9 mouse cellular contexts compared by ENCODE assay signal in genomic region chr19:4644271-4644670, GRCm38 (mm10). TPM values are rescaled to one million over a fixed set of nuclear protein-coding genes. Genes with fewer than 3 reads are reported as not detected.
DNase-seq lines count a peak whose midpoint lies in the region; ATAC-seq and TF ChIP-seq lines count a peak whose summit lies in the region.
"Had no signal": no experiment of that assay in that cellular context is flagged by ENCODE, and none has a peak within 500 bp of the region (broad histone marks: within the 10 kb centered on the region; RNA-seq: fewer than 3 reads in every experiment).

No protein-coding gene starts in this region.

- TF ChIP-seq EP300 in liver, embryonic 14.5 days (IDR thresholded peaks at IDR 0.05; ENCODE audit: low read depth) = no peak

- TF ChIP-seq POLR2A in brain, embryonic 14.5 days (IDR thresholded peaks at IDR 0.05; ENCODE audit: borderline replicate concordance, extremely low read depth, insufficient read depth, insufficient read length, poor library complexity, severe bottlenecking) = no peak

- no peaks in the 10 kb centered on the region for H3K9me3 ChIP-seq in midbrain, embryonic 12.5 days
- no peaks in the 10 kb centered on the region for H3K9me3 ChIP-seq in midbrain, embryonic 13.5 days
- no peaks in the 10 kb centered on the region for H3K9me3 ChIP-seq in liver, embryonic 14.5 days (ENCODE audit: control insufficient read depth, low read length)
- H3K9me3 ChIP-seq: embryonic facial prominence, embryonic 12.5 days had no signal

- ATAC-seq in midbrain, embryonic 12.5 days (ENCODE audit: low FRiP score, low read depth) = no peak
- no peak for ATAC-seq in midbrain, embryonic 13.5 days
- no peak for ATAC-seq in liver, embryonic 14.5 days (ENCODE audit: insufficient read depth)
- ATAC-seq in megakaryocyte progenitor cell, adult 5-6 weeks (replicated peaks; ENCODE audit: poor library complexity) = no peak

- no peaks in the 10 kb centered on the region for H3K36me3 ChIP-seq in midbrain, embryonic 12.5 days
- no peaks in the 10 kb centered on the region for H3K36me3 ChIP-seq in midbrain, embryonic 13.5 days
- no peaks in the 10 kb centered on the region for H3K36me3 ChIP-seq in liver, embryonic 14.5 days (replicated peaks; ENCODE audit: control insufficient read depth, insufficient read depth, low read depth)
- H3K36me3 ChIP-seq: embryonic facial prominence, embryonic 12.5 days had no signal

- no peak overlapping the region for H3K27ac ChIP-seq in midbrain, embryonic 12.5 days (replicated peaks)
- no peak overlapping the region for H3K27ac ChIP-seq in midbrain, embryonic 13.5 days
- H3K27ac ChIP-seq in liver, embryonic 14.5 days = no peak overlapping the region
- H3K27ac ChIP-seq: embryonic facial prominence, embryonic 12.5 days had no signal

- H3K4me1 ChIP-seq in midbrain, embryonic 12.5 days = no peaks in the 10 kb centered on the region
- no peaks in the 10 kb centered on the region for H3K4me1 ChIP-seq in midbrain, embryonic 13.5 days (replicated peaks)
- no peaks in the 10 kb centered on the region for H3K4me1 ChIP-seq in liver, embryonic 14.5 days (replicated peaks; ENCODE audit: control insufficient read depth in 2 of 2, insufficient read depth in 2 of 2, low read length in 1 of 2)
- H3K4me1 ChIP-seq: embryonic facial prominence, embryonic 12.5 days had no signal

- intact Hi-C loops in heart, postnatal 14 days (cut with DNase I) = no loop called here

- 0 out of 2 replicates have a peak overlapping the region, but pooled peaks have one; percentile 15 for H3K9ac ChIP-seq in midbrain, embryonic 12.5 days (replicated peaks)
- no peak overlapping the region for H3K9ac ChIP-seq in midbrain, embryonic 13.5 days (replicated peaks)
- no peak overlapping the region for H3K9ac ChIP-seq in liver, embryonic 14.5 days (replicated peaks)
- H3K9ac ChIP-seq: embryonic facial prominence, embryonic 12.5 days had no signal

- 49% methylated on average over 10 of the region's 10 CpGs for WGBS in midbrain, embryonic 12.5 days
- 38% methylated on average over 10 of the region's 10 CpGs for WGBS in midbrain, embryonic 13.5 days
- WGBS in liver, embryonic 14.5 days (ENCODE audit: insufficient replicate concordance) = 39% methylated on average over 10 of the region's 10 CpGs

- TF ChIP-seq CTCF in brain, embryonic 14.5 days (IDR thresholded peaks at IDR 0.05; ENCODE audit: borderline replicate concordance, extremely low read depth, insufficient read depth, insufficient read length) = peak; percentile 48; the same call in 1 of the 2 replicates
- TF ChIP-seq CTCF in liver, embryonic 14.5 days (IDR thresholded peaks at IDR 0.05; ENCODE audit: low read depth) = peak; percentile 51

- DNase-seq in brain, embryonic 14.5 days (ENCODE audit: low read depth) = peak; percentile 71
- peak; percentile 73 to 88 for DNase-seq in frontal cortex, postnatal 36 days (ENCODE audit: low spot score in 2 of 2)
- DNase-seq in liver, embryonic 14.5 days (ENCODE audit: low read depth in 3 of 3, low spot score in 3 of 3) = no peak
- no peak for DNase-seq in gastrocnemius, adult 8-10 months (ENCODE audit: low spot score in 2 of 2)
- DNase-seq in heart, postnatal 14 days = no peak

- no peaks in the 10 kb centered on the region for H3K27me3 ChIP-seq in midbrain, embryonic 12.5 days
- 0 out of 2 replicates have a peak, but pooled peaks cover 3% of the 10 kb centered on the region for H3K27me3 ChIP-seq in midbrain, embryonic 13.5 days
- no peaks in the 10 kb centered on the region for H3K27me3 ChIP-seq in liver, embryonic 14.5 days (ENCODE audit: control insufficient read depth, insufficient read depth, low read length)
- H3K27me3 ChIP-seq: embryonic facial prominence, embryonic 12.5 days had no signal

- no peak overlapping the region for H3K4me2 ChIP-seq in midbrain, embryonic 12.5 days (replicated peaks)
- no peak overlapping the region for H3K4me2 ChIP-seq in midbrain, embryonic 13.5 days (replicated peaks)
- no peak overlapping the region for H3K4me2 ChIP-seq in liver, embryonic 14.5 days (ENCODE audit: low read depth)
- H3K4me2 ChIP-seq: embryonic facial prominence, embryonic 12.5 days had no signal

- no peak overlapping the region for H3K4me3 ChIP-seq in midbrain, embryonic 12.5 days
- no peak overlapping the region for H3K4me3 ChIP-seq in midbrain, embryonic 13.5 days (replicated peaks)
- H3K4me3 ChIP-seq in liver, embryonic 14.5 days (ENCODE audit: insufficient read depth in 1 of 2, low read depth in 2 of 2, low read length in 2 of 2) = no peak overlapping the region
- H3K4me3 ChIP-seq: embryonic facial prominence, embryonic 12.5 days had no signal

RNA-seq across cellular contexts. Expression of gene Rce1, which starts 18.8 kb away (rescaled TPM):
- 57.2 and 59.8 TPM in 2 replicates for polyA plus RNA-seq in midbrain, embryonic 12.5 days (2016; fragmentation: Nextera tagmentation; extraction: Ambion mirVana)
- 56.8 and 59.9 TPM in 2 replicates for polyA plus RNA-seq in midbrain, embryonic 13.5 days (2015; fragmentation: Nextera tagmentation; extraction: Ambion mirVana)
- 65.2 and 115 TPM in 2 replicates for polyA plus RNA-seq in brain, embryonic 14.5 days (2012; rRNA removed)
- 20.0 and 26.7 TPM in 2 replicates for polyA plus RNA-seq in liver, embryonic 14.5 days (2012; rRNA removed)
- 23.6 and 25.2 TPM in 2 replicates for polyA plus RNA-seq in liver, embryonic 14.5 days (2014; fragmentation: Nextera tagmentation; extraction: Ambion mirVana)
- 25.7 and 26.5 TPM in 2 replicates for total RNA-seq in megakaryocyte progenitor cell, adult 5-6 weeks (2015)
- 14.0 and 24.6 TPM in 2 replicates for total RNA-seq in megakaryocyte progenitor cell, adult 5-6 weeks (2017)
- 1 to 10 TPM; 3.2 to 7.5 (median 4.0) TPM for total RNA-seq in gastrocnemius, adult 8-10 months (2022)
- 10 to 100 TPM; 10.6 to 12.4 TPM for total RNA-seq in heart, postnatal 14 days (2021)

RNA-seq across cellular contexts. Expression of gene Lrfn4, which starts 28.8 kb away (rescaled TPM):
- polyA plus RNA-seq in midbrain, embryonic 12.5 days (2016; fragmentation: Nextera tagmentation; extraction: Ambion mirVana) = 13.6 and 16.1 TPM in 2 replicates
- polyA plus RNA-seq in midbrain, embryonic 13.5 days (2015; fragmentation: Nextera tagmentation; extraction: Ambion mirVana) = 8.8 and 10.1 TPM in 2 replicates
- 90.3 and 98.5 TPM in 2 replicates for polyA plus RNA-seq in brain, embryonic 14.5 days (2012; rRNA removed)
- 2.1 and 2.6 TPM in 2 replicates for polyA plus RNA-seq in liver, embryonic 14.5 days (2012; rRNA removed)
- polyA plus RNA-seq in liver, embryonic 14.5 days (2014; fragmentation: Nextera tagmentation; extraction: Ambion mirVana) = 0.42 and 0.64 TPM in 2 replicates
- total RNA-seq in megakaryocyte progenitor cell, adult 5-6 weeks (2015) = 0.95 and 1.3 TPM in 2 replicates
- total RNA-seq in megakaryocyte progenitor cell, adult 5-6 weeks (2017) = 2.9 and 3.3 TPM in 2 replicates
- total RNA-seq in gastrocnemius, adult 8-10 months (2022) = 1 to 10 TPM in 2 of 4 experiments, under 1 TPM in 2; 0.46 to 6.3 (median 1.1) TPM
- 10 to 100 TPM; 10.0 to 11.5 TPM for total RNA-seq in heart, postnatal 14 days (2021)

RNA-seq across cellular contexts. Expression of gene Gm960, which starts 54.2 kb away (rescaled TPM):
- 4.4 and 6.5 TPM in 2 replicates for polyA plus RNA-seq in midbrain, embryonic 12.5 days (2016; fragmentation: Nextera tagmentation; extraction: Ambion mirVana)
- 3.8 and 5.0 TPM in 2 replicates for polyA plus RNA-seq in midbrain, embryonic 13.5 days (2015; fragmentation: Nextera tagmentation; extraction: Ambion mirVana)
- 3.3 and 4.3 TPM in 2 replicates for polyA plus RNA-seq in brain, embryonic 14.5 days (2012; rRNA removed)
- polyA plus RNA-seq in liver, embryonic 14.5 days (2012; rRNA removed) = 0.01 and 0.20 TPM in 2 replicates
- polyA plus RNA-seq in liver, embryonic 14.5 days (2014; fragmentation: Nextera tagmentation; extraction: Ambion mirVana) = 0.75 TPM in 1 of 2 replicates, not detected in the other
- total RNA-seq in megakaryocyte progenitor cell, adult 5-6 weeks (2015) = not detected in 2 replicates
- not detected in 2 replicates for total RNA-seq in megakaryocyte progenitor cell, adult 5-6 weeks (2017)
- total RNA-seq in gastrocnemius, adult 8-10 months (2022) = not detected
- total RNA-seq in heart, postnatal 14 days (2021) = not detected

Comparison
In these comparisons a context has a peak if more than half of its experiments do, and no peak if none do; other contexts are left out.
1. DNase-seq: peak in brain, embryonic 14.5 days (single experiment) and frontal cortex, postnatal 36 days (2 of 2); none in liver, embryonic 14.5 days (0 of 3), gastrocnemius, adult 8-10 months (0 of 2) and heart, postnatal 14 days (0 of 2).